Mouse (Mus musculus) neural tube, postnatal 0 days (tissue): ENCODE data around the gene Ube2d3. TPM values are rescaled to one million over a fixed set of nuclear protein-coding genes. Genes with fewer than 3 reads are reported as not detected.

Source experiments
- polyA plus RNA-seq: library from polyadenylated mRNA; unstranded; fragments of >200 nt; fragmentation: Nextera tagmentation; extraction: Ambion mirVana; gene quantifications from 2 replicates; pipeline ENCODE4 v1.2.1, GENCODE M21; 2015

Gene Ube2d3
- polyA plus RNA-seq = 282 and 301 TPM in 2 replicates

DNA sequence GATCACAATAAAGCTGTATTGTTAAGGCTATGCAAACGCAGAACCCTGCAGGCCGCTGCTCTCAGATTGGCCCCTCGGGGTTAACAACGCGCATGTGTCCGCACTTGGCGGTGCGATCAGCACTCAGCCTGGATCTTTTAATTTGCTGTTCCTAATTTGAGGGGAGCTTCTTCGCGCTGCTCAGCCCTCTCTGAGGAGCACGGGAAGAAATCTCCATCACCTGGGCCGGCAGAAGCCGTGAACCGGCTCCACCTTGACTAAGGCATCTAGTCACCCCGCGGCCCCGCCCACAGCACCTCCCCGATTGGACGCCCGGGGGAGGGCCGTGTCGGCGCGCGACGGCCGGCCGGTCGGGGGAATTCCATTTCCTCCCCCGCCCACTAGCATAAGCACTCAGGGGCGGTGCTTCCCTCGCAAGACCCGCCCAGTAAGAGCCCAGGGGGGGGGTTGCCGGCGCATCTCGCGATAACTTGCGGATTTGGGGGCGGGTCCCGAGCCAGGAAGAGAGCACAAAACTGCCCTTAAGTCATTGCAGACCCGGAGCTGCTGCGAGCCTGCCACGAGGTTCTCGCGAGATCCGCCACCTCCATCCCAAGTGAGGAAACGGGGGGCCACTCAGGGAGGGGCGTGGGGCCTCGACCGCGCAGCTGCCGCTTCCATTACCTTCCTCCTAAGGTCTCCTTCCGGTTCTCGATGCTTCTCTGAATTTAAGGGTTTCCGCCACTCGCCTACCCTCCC, at the start of gene Ube2d3:
TSS of gene Ube2d3 (plus strand) at position 392 of the 738 bp plus-strand sequence.

DNA sequence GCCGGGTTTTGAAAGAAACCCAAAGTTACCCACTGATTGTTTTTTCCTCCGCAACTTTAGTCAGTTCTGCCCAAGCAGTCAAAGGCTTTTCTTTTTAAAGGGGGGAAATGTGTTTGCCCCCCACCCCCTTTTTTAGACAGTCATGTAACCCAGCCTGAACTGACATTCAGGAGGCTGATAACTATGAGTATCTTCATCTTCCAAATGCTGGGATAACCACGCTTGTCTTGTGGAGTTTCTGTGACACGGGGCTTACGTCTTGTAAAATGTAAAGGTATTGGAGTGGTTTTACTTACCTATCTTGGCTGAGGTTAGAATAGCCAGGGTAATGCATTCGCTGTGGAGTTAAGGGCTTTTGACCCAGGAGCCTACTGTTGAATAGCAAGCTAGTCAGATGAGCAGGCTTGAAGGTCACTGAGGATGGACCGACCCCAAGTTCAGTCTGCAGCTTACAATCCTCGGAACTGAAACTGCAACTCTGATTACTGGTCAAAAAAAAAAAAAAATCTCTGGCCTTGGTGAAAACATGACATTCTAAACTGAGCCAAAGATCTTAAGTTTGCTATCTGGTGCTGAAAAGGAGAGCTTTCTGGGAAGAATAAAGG, 14.2 kb upstream of the Ube2d3 start, which contains the start of gene Cisd2:
TSS of gene Cisd2 (minus strand) at position 318 of the 605 bp plus-strand sequence.

DNA sequence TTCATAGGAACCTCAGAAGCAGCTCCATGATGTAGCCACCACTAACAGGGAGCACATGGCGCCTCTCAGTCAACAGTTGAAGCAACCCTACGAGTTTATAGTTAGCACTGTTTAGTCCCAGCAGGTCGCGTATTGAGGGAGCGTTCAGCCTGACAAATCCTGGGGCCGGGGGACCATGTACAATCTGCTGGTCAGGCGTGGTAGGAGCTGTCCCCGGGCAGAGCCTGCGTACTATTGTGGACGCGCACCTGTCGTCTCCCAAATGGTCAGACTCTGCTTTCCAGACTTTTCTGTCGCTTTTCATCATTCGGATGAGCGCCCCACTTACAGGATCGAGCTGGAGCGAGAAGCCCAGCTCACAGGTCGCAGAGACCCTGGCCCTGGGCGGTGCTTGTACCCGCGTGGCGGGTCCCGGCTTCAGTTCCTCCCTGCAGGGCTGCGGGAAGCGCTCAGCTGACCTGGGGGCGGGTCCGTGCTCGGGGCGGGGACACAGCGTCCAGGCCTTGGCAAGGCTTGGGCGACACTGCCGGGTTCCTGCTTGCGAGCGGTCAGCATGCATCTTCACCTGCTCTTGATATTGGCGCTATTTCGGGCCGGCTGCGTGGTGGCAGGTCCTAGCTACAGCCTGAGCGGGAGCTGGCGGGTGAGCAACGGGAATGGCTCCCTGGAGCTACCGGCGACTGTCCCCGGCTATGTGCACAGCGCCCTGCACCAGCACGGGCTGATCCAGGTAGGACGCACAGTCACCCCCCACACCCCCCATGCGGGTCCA, 47.4 kb downstream of the Ube2d3 start, which contains the start of gene Manba:
TSS of gene Manba (plus strand) at position 484 of the 772 bp plus-strand sequence.

Other genes with a start within 250 kb of the Ube2d3 start
- 2.3 and 2.8 TPM in 2 replicates for gene Cenpe, start 225.6 kb upstream of the Ube2d3 start, polyA plus RNA-seq
- gene Bdh2, start 156.9 kb upstream of the Ube2d3 start, polyA plus RNA-seq = 5.8 and 8.0 TPM in 2 replicates
- 2.6 and 3.4 TPM in 2 replicates for gene Slc9b2, start 130.4 kb upstream of the Ube2d3 start, polyA plus RNA-seq
- gene Slc9b1, start 90.1 kb upstream of the Ube2d3 start, polyA plus RNA-seq = not detected in 2 replicates
- gene Cisd2, start 14.2 kb upstream of the Ube2d3 start, polyA plus RNA-seq = 45.5 and 48.2 TPM in 2 replicates
- gene Manba, start 47.5 kb downstream of the Ube2d3 start, polyA plus RNA-seq = 7.9 and 8.3 TPM in 2 replicates